Mouse (Mus musculus): ENCODE results near the gene Samd4b.

Gene Samd4b

GRCm38 (mm10) chr7:28354113-28354581, 243.8 kb downstream of the Samd4b start:
- DNase-seq = no peak

GRCm38 (mm10) chr7:28353267-28353666, 244.7 kb downstream of the Samd4b start:
- peak in 1 of 2 experiments; percentile 17 for DNase-seq

- no peak for DNase-seq
Observed at GRCm38 (mm10) chr7:28351676-28352191, 246.2 kb downstream of the Samd4b start.

- DNase-seq = peak; percentile 97 to 98
Observed at GRCm38 (mm10) chr7:28350155-28350883, 247.6 kb downstream of the Samd4b start, which contains the start of gene Rps16. Gene Rps16 (plus strand): TSS chr7:28350652.

Data from kidney, postnatal 36 days (tissue).